Mouse (Mus musculus) WW6 (cell line): ENCODE measurements at regions not wholly inside any gene's neighbourhood (a gene's known extent, or its start where the extent isn't known, plus 50 kb on each side); places are given as distances from the start of the nearest gene placed in this dataset.

ENCODE experiments used
- DNase-seq: peaks from one replicate; pipeline ENCODE4 v3.0.0-alpha.2; 2013; ENCODE audit warnings: low read depth, low spot score

DNA sequence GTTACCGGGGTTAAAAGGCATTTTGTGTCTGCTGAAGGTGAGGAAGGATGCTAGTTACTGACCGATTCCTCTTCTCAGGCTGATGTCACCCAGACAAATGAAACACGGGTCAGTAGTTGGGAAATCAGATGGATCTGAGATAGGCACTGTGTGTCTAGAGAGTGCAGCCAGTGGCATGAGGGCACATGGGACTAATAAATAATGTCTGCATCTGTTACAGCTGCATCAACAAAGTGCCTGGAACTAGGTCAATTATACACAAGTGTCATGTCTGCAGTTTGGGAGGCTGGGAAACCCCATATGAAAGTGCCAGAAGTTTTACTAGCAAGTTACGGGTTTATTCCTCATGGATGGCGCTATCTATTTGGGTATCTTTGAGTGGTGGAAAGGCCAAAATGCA, 68.8 kb downstream of the Cxcl12 start:
- no peak for DNase-seq

DNA sequence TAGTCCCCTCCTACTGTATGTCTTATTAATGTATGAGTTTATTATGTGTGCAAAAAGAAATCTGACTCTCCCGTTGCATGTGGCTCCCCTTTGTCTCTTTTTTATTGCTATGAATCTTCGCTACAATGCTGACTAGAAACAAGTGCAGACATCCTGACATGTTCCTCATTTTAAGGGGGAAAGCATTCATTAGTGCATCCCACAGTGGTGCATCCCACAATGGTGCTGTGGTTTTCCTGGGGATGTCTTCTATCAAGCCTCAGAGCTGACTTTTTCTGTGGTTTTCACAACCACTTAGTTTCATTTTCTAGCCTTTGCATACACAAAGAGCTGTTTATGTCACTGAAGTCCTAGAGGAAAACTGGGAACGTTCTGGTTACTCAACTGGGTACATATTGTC, 72.9 kb downstream of the Cxcl12 start:
- no peak for DNase-seq

DNA sequence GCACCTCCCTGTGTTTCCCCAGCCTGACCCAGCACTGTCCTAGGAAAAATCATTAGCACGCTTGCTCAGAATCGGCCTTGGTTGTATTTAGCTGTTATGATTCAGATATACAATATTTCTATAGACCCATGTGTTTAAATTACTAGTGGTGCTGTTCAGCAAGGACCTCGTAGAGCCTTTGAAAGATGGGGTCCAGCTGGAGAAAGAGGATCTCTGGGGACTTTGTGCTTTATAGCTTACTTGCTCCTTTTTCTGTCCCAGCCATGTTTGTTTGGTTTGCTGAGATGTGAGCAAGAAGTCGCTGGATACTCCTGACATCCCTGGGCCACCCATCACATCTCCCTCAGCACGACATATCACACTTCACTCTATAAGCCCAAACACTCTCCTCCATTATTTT, 77.1 kb downstream of the Cxcl12 start:
- DNase-seq: no peak

DNA sequence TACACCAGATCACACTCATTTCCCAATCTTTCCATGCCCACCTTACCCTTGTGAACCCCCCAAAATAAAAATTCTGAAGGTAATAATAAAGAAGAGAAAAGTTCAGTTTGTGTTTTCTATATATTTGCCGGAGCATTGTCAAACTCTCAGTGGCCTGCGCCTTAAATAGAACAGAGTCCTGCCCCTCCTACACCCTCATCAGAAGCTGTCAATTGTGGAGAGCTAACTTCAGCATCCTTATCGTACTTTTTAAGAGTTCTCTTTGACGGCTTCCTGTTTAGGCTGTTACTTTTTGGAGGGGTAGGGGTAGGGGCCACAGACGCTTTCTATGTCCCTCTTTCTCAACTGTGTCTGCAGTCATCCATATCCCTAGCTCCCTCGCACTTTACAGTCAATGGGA, 77.5 kb downstream of the Cxcl12 start:
- DNase-seq: no peak

DNA sequence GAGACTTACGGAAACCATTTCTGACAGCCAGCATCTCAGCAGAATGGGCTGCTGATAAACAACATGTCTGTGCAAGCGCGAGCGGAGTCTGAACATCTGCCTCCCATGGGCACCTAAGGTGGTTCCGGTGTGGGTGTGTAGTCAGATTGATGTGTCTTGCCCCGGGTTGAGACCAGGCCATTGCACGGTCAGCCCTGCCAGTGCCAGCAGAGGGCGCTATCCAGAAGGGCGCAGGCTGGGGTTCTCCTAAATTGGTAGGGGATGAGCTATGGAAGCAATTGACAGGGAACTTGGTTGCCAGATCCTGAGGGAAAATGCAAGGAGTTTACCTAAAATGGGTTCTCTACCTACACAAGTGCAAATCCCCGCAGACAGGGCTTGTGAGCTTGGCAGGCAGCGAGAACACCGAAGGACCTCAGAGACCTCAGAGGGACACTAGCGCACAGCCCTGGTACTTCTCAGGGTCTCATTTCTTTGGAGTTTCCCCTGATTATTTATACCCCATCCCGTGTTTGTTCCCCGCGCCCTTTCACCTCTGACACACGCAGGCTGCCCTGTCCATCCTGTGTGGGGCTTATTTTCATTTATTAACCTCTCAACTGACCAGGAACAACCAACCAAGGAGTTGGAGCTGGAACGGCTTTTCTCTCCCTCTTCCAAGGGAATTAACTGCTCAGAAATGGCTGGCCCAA, 81.0 kb downstream of the Cxcl12 start:
- peak; percentile 26 for DNase-seq

DNA sequence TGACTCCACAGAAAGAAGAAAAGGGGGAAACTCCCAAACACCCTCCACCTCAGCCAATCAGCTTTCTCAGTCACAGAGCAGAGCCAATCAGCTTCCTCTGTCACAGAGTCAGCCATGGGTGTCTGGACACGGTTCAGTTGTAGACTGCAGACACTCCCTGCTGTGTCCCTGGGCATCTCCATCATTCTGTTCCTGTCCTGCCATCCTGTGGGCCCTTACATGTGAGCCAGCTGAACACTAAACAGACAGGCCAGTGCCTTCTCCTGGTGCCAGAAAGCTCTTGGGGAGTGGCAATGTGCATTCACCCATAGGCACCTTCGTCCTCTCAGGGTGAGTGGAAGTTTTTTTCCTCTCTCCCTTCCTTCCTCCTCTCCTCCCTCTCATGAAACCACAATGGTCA, 81.7 kb downstream of the Cxcl12 start:
- no peak for DNase-seq

DNA sequence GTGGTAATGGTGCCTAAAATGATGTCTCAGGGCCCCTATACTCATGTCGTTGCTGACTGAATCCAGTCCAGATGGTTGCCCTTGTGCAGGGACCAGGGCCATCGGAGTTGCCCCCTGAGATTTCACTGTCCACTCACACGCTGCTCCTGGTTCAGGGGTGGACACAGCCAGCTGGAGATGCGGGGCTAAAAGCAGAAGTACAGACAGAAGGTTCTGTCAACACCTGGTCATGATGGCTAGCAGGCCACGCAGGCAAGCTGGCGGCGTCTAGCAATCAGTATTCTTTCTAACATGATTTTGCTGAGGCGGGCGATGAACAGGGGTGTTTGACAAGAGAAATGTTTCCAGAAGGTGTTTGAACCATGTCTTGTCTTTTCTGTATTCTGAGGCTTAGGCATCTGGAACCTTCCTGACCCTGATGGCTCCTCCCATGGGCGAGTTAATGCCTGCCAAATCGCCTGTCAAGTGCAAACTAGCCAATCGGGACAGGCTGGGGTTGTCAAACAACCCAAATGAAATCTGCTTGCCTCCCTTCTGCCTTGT, 83.1 kb downstream of the Cxcl12 start:
- no peak for DNase-seq

DNA sequence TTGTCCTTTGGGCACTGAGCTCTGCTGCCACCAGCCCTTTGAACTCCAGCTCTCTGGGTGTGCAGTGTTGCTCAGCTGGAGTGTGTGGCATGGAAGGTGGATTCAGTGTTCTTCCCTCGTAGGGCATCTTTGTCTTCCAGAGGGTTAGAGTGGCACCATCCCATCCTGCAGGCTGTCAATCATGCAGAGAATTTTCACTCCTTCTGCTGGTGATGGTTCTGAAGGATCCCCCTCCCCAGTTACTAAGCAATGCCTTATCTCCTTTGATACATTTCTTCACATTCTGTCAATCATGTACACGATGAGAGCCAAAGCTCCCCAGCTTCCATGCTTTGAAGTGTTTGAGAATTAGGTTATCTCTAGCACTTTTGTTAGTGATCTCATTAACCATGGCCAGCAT, 84.0 kb downstream of the Cxcl12 start:
- DNase-seq: no peak

DNA sequence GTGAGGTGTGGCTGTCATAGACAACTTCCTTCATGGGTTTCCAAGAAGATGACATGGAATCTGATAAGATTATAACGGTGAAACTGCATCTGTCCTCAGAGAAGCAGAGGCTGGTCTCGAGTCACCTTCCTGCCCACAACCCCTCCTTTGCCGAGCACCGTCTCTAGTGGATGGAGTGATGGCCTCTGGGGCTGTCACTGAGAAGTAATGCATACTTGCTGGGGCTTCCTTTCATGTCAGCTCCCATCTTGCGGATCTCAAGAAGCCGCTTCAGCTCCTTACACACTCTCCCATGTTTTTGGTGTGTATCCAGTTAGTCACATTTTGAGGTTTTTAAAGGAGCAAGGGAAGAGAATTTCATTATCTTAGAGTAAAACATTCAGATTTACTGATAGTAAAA, 84.7 kb downstream of the Cxcl12 start:
- DNase-seq: no peak

DNA sequence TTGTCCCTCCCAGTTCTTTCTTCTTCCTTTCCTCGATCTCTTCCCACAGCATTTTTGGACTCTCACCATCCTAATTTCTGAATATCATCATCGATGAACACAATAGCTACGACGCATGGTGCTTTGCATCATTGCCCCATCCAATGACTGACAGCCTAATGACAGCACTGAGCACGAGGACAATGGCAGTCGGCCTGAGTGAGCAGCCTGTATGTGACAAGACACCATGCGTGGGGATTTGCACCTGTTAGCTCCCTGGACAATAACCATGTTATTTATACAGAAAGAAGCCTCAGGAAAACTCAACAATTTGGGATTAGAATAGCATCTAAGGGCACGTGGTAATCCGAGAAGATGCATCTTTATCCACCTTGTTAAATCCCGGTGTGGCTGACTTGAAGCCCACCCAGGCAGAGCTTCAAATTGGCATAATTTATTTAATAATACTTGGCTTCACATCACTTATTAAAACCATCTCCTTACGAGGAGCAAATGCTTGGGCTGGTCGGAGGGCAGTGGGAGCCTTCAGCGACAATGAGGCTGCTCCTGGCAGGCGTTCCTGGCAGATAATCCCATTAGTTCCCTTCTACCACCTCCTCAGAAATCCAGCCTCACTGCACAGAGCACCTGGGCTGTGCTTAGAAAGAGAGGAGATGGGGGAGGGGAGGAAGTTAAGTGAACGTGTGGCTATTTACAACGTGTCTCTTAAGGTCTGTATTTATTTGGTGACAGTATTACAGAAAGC, 85.4 kb downstream of the Cxcl12 start:
- DNase-seq: no peak

DNA sequence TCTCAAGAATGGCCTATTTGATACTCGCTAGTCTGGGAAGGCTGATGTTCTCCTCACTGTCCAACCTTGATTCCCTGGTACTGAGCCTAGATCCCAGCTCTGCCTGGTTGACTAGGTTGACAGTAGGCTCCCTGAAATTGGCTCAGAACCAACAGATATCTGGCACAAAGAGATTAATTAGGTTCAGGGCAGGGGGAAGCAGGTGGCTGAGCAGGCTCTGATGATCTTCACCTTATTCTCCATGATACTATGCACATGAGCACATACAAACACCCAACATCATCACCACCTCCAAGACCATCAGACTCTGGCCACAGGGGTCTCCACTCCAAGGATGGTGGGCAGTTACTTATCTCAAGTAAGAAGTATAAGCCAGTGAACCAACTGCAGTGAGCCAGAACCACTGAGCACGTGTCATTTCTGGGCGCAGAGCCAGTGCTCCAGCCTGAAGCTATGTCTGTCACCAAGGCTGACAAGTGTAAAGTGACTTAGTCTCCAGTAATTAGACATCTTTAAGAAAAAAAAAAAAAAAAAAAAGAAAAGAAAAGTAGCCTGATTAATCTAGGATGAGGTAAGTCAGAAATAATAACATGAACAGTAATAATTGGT, 86.4 kb downstream of the Cxcl12 start:
- DNase-seq: no peak

DNA sequence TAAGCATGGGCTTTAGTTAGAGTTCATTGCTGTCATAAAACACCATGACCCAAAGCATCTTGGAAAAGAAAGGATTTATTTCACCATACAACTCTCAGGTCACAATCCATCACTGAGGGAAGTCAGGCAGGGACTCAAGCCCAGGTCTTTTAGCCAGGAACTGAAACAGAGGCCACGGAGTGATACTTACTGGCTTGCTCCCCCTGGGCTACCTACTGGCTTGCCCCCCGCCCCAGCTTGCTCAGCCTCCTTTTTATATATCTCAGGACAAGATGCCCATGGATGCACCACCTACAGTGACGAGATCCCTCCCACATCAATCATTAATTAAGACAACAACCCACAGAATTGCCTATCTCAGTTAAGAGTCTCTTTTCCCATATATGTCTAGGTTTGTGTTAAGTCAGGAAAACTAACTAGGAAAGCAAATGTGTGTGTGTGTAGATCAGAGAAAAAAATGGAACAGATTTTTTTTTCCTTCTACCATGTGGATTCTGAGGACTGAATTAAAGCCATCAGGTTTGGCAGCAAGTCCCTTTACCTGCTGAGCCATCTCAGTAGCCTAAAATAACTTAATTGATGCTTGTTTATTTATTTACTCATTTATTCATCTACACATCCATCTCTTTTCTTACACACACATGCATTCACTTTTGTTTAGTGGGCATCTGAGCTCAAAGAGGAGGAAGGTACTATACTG, 87.2 kb downstream of the Cxcl12 start:
- DNase-seq: no peak

DNA sequence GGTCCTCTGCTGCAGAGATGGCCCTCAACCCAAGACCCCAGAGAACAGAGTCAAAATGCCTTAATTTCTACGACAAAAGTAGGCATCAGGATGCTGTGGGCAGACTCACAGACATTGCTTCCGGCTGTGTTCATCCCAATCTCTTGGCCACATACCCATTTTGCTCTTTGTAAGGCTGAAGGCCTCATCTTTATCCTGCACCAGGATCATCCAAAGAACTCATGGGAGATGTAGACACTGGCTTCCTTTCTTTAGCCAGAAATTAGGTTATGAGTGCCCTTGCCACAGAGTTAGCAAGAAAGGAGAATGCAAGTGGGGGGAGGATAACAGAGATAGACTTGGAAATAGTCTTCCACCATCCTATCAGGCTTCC, 87.8 kb downstream of the Cxcl12 start:
- no peak for DNase-seq

DNA sequence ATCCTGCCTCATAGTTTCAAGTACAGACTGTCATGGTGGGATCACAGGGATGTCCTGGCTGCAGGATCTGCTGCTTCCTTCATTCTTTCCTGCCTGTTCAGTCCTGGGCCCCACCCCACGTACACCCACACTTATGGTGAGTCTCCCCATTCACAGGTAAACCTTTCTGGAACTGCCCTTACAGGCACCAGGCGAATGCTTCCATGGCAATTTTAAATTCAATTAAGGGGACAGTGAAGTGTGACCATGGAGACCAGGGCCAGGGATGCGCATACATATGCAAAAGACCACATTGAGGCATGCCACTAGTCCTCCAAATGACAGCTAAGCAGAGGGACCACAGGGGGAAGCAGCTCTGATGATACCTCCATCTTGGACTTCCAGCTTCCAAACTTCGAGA, 89.3 kb downstream of the Cxcl12 start:
- no peak for DNase-seq

DNA sequence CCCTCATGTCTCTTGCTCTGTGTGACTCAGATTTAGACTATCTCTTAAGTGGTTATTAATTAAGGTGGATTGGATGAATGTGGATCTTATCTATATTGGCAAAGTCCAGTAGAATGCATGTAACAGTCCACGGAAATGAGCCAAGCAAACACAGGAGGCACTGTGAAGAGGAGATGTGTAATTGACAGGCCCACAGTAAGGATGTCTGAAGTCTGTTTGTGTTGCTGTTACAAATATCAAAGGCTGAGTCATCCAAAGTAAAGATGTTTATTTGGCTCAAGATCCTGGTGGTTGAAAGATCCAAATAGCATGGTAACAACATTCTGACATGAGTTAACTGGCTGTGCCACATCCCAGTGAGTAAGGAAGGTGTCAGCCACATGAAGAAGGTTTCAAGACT, 99.6 kb downstream of the Cxcl12 start:
- DNase-seq: no peak

DNA sequence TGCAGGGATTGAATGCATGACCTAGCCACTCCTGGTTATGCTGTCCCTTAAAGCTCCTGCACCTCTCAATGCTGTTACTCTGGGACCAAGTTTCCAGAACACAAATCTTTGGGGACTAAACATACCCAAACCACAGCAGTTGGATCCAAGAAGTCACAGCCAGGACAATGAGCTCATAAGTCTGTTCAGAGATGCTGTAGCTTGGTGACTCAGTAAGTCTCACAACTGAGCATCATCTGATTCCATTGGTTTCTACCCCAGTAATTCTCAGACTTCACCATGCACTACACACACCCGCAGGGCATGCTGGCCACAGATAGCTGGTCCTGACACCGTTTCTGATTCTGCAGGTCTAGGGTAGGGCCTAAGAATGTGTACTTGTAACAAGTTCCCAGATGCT, 100.0 kb downstream of the Cxcl12 start:
- DNase-seq: no peak

DNA sequence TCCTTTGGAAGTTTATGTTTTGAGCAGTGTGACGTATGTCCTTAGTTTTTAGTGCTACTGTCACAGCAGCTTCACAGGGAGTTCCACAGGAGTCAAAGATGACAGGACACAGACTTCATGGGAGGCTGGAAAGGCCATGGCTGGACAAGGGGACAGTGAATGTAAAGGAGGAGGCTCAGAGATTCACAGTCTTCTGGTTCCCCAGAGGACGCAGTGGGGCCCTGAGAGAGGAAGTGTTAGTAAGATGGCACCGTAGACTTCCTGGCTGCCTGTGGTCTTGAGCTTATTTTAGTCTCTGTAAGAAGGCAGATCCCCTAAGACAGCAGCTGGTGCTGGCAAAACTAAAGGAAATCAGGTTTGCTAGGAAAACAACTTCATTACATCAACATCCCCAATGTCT, 101.9 kb downstream of the Cxcl12 start:
- no peak for DNase-seq

DNA sequence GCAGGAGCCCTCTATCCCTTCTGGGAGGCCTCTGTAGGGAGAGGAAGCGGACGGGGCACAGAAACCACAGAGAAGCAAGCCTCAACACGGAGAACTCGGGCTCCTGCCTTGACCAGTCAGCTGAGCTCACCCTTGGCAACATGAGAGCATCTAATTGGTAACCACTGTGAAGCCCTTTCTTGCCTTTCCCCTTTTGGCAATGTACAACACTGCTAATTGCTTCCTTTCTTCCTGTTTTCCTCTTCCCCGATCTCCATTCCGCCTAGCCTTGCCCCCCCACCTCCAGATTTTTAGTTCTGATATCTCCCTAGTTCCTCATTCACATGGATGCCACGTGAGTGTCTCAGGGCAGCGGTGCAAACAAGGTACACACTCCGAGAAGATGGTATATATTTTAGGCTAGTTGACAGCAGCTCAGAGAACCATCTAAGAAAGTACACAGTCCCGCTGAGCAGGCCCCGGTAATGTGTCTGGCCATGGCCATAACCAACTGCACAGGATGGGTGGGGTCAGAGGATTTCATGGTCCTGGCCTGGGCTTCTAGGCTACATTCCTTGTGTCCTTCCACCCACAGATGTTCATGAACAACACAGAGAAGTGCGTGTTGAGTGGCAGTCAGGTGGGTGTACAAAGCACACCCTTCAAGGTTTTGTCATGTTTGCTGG, 103.4 kb downstream of the Cxcl12 start:
- no peak for DNase-seq

DNA sequence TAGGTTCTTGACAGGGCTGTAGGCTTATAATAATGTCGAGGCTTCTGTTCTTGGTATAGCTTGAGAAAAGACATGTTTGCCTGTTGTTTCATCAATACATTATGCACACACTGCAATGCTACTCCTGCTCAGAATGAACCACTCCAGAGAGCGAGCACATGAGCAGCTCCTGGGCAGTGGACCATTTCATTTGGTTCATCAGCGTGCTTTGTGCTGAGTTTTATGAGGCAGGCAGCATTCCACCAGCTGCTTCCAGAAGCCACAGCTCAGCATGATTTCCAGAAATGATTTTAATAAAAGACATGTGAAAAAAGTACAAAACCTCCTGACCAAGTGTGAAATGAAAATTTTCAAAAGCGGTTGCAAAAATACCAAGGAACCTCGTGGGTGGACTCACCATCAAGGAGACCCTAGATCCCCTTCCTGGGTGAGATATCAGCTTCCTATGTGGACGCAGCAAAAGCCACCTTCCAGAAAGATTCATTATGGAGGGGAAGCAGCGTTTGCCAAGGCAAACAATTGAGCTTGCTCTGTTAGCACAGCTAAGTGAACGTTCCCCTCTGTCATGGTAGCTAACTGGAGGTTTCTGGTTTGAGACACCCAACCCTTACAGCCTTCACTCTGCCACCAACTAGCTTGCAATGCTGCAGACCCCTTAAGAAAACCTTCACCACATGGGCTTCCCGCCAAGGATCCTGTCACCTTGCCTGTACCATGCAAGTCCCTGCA, 104.1 kb downstream of the Cxcl12 start:
- no peak for DNase-seq

DNA sequence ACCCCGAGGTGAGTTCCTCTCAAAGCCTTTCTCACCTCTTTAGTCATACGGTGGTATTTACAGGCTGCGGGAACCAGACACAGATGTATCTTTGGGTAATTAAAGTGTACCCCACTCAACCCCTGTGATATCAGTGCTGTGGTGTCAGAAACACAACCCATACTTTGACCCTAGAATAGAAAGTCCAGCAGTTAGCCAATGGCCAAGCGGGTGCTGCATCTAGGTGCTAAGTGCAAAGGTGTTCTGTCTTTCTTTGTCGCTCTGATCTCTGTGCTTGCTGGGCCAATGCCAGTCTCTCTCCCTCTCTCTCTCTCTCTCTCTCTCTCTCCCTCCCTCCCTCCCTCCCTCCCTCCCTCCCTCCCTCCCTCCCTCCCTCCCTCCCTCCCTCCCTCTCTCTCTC, 107.6 kb downstream of the Cxcl12 start:
- no peak for DNase-seq

DNA sequence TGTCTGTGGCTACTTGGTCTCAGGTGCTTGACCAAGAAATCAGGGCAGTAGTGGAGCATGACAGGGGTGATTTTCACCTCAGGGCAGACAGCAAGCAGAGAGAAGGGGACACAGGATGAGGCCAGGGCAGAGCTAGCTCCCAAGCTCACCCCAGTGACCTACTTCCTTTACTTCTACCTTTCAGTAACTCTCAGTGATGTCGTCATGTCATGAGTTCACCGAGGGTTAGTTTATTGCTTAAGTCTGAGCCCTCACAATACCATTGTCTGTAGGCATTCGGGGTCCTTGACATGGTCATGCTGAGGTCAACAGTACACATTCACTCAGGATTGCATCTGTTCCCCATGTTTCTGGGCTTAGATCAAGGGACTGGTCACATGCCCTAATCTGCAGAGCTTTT, 108.5 kb downstream of the Cxcl12 start:
- DNase-seq: no peak
